Mouse (Mus musculus) G1E (cell line): Measurements from ENCODE around the gene Ppt1.

ENCODE experiments used
- CTCF ChIP-seq: IDR thresholded peaks from 2 replicates; pipeline ENCODE4 v1.5.1; 2012; ENCODE audit warnings: low read depth, low read length, inconsistent platforms, mixed read lengths
- GATA1 ChIP-seq: IDR thresholded peaks from 2 replicates; pipeline ENCODE4 v1.6.1; 2012; ENCODE audit warnings: borderline replicate concordance, low read length, inconsistent platforms, mixed read lengths
- POLR2AphosphoS5 ChIP-seq: IDR thresholded peaks from 2 replicates; pipeline ENCODE4 v1.6.1; 2012; ENCODE audit warnings: low read depth, low read length, inconsistent platforms; ENCODE audit not compliant: insufficient replicate concordance
- TAL1 ChIP-seq: conservative IDR thresholded peaks from 2 replicates; pipeline ENCODE4 v1.6.1; 2012; ENCODE audit warnings: low read depth, low read length, inconsistent platforms, mixed read lengths

DNA sequence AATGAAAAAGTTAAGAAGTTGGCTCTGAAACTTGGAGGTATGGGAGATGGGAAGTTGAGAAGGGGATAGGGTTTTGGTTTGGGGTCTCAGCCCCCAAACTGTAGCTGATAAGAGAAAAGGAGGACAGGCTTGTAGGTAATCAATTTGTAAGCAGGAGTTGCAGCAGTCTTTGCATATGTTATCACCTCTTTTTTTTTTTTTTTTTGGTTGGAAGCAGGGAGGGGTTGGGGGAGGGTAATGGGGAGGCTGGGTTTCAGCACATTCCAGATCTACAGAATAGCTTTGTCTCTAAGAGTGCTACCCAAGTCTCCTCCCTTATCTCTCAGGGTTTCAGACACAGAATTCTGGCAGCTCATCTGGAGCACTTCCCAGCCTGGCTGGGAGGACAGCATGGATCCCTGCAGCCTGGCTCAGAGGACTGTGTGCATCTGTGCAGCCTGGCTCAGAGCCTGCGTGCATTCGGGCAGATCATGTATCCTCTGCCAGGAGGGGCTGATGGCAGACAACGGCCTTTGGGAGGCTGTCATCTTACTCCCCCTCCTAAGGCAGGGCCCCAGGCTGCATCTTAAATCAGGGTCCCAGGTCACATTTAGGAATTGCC is 54.9 kb downstream of the Ppt1 start:
- TF ChIP-seq CTCF (no peak), GATA1 (no peak), POLR2AphosphoS5 (no peak), TAL1 (no peak)
